Mouse (Mus musculus): ENCODE measurements around the gene 1700030K09Rik.

1700030K09Rik gene

GRCm38 (mm10) chr8:72443338-72443993 is at the start of gene 1700030K09Rik, which contains the start of gene Calr3:
Gene 1700030K09Rik (plus strand): TSS chr8:72443880.
Gene Calr3 (minus strand): TSS chr8:72443870.
- DNase-seq (ENCODE audit: low read depth, low spot score), result peak; percentile 94

- DNase-seq (ENCODE audit: low read depth, low spot score), result no peak
These were observed 42.3 kb upstream of the 1700030K09Rik start for GRCm38 (mm10) chr8:72401381-72401780.

GRCm38 (mm10) chr8:72402981-72403380 is 40.7 kb upstream of the 1700030K09Rik start:
- no peak for DNase-seq (ENCODE audit: low read depth, low spot score)

GRCm38 (mm10) chr8:72407878-72408277 is 35.8 kb upstream of the 1700030K09Rik start:
- no peak for DNase-seq (ENCODE audit: low read depth, low spot score)

- no peak for DNase-seq (ENCODE audit: low read depth, low spot score)
These were observed 34.2 kb upstream of the 1700030K09Rik start for GRCm38 (mm10) chr8:72409443-72409842.

GRCm38 (mm10) chr8:72413839-72414238 is 29.8 kb upstream of the 1700030K09Rik start:
- DNase-seq (ENCODE audit: low read depth, low spot score), result peak; percentile 88

GRCm38 (mm10) chr8:72415252-72415651 is 28.4 kb upstream of the 1700030K09Rik start:
- DNase-seq (ENCODE audit: low read depth, low spot score), result no peak

GRCm38 (mm10) chr8:72418073-72418472 is 25.6 kb upstream of the 1700030K09Rik start:
- DNase-seq (ENCODE audit: low read depth, low spot score), result no peak

GRCm38 (mm10) chr8:72420571-72421361 is 22.9 kb upstream of the 1700030K09Rik start:
- no peak for DNase-seq (ENCODE audit: low read depth, low spot score)

GRCm38 (mm10) chr8:72421362-72422335 is 22.0 kb upstream of the 1700030K09Rik start, which contains the start of gene Eps15l1:
Gene Eps15l1 (minus strand): TSS chr8:72421460.
- DNase-seq (ENCODE audit: low read depth, low spot score), result peak; percentile 99

- DNase-seq (ENCODE audit: low read depth, low spot score), result no peak
These were observed 20.8 kb upstream of the 1700030K09Rik start for GRCm38 (mm10) chr8:72422926-72423325.

- no peak for DNase-seq (ENCODE audit: low read depth, low spot score)
These were observed 14.0 kb upstream of the 1700030K09Rik start for GRCm38 (mm10) chr8:72429676-72430075.

- no peak for DNase-seq (ENCODE audit: low read depth, low spot score)
These were observed 8.7 kb upstream of the 1700030K09Rik start for GRCm38 (mm10) chr8:72434952-72435351.

- no peak for DNase-seq (ENCODE audit: low read depth, low spot score)
These were observed 5.2 kb upstream of the 1700030K09Rik start for GRCm38 (mm10) chr8:72438248-72439015.

- DNase-seq (ENCODE audit: low read depth, low spot score), result no peak
These were observed 292 bp downstream of the 1700030K09Rik start for GRCm38 (mm10) chr8:72443994-72444350.

GRCm38 (mm10) chr8:72445071-72445470 is 1.4 kb downstream of the 1700030K09Rik start:
- DNase-seq (ENCODE audit: low read depth, low spot score), result no peak

GRCm38 (mm10) chr8:72451516-72451915 is 7.8 kb downstream of the 1700030K09Rik start:
- DNase-seq (ENCODE audit: low read depth, low spot score), result no peak

GRCm38 (mm10) chr8:72453904-72454303 is 10.2 kb downstream of the 1700030K09Rik start:
- no peak for DNase-seq (ENCODE audit: low read depth, low spot score)

- DNase-seq (ENCODE audit: low read depth, low spot score), result no peak
These were observed 11.6 kb downstream of the 1700030K09Rik start for GRCm38 (mm10) chr8:72455317-72455716.

- no peak for DNase-seq (ENCODE audit: low read depth, low spot score)
These were observed 14.1 kb downstream of the 1700030K09Rik start for GRCm38 (mm10) chr8:72457806-72458205.

GRCm38 (mm10) chr8:72458457-72458856 is 14.8 kb downstream of the 1700030K09Rik start:
- no peak for DNase-seq (ENCODE audit: low read depth, low spot score)
